Mouse (Mus musculus): ENCODE results near the gene Fam135a. TPM values are rescaled to one million over a fixed set of nuclear protein-coding genes. Genes with fewer than 3 reads are reported as not detected.

The Fam135a gene
- total RNA-seq, 2 experiments from 2014 or later, result 15.5 to 22.5 TPM

Other genes starting within 250 kb of the Fam135a start
- 10 to 100 TPM; 60.6 to 74.5 TPM for gene Smap1, start 178.0 kb downstream of the Fam135a start, total RNA-seq (2021)
- 10 to 100 TPM; 52.7 to 74.2 TPM for gene Sdhaf4, start 94.7 kb downstream of the Fam135a start, total RNA-seq (2021)
- gene Col9a1, start 77.3 kb upstream of the Fam135a start, total RNA-seq (2021), result not detected

Data from adrenal gland, postnatal 36 days (tissue).